Mouse (Mus musculus) ovary, postnatal 36 days (tissue): ENCODE results near the gene Dlg5.

ENCODE experiments used
- DNase-seq: peaks from one replicate; pipeline ENCODE4 v3.0.0; 2022; ENCODE audit warnings: low spot score, mixed read lengths

The Dlg5 gene

DNA sequence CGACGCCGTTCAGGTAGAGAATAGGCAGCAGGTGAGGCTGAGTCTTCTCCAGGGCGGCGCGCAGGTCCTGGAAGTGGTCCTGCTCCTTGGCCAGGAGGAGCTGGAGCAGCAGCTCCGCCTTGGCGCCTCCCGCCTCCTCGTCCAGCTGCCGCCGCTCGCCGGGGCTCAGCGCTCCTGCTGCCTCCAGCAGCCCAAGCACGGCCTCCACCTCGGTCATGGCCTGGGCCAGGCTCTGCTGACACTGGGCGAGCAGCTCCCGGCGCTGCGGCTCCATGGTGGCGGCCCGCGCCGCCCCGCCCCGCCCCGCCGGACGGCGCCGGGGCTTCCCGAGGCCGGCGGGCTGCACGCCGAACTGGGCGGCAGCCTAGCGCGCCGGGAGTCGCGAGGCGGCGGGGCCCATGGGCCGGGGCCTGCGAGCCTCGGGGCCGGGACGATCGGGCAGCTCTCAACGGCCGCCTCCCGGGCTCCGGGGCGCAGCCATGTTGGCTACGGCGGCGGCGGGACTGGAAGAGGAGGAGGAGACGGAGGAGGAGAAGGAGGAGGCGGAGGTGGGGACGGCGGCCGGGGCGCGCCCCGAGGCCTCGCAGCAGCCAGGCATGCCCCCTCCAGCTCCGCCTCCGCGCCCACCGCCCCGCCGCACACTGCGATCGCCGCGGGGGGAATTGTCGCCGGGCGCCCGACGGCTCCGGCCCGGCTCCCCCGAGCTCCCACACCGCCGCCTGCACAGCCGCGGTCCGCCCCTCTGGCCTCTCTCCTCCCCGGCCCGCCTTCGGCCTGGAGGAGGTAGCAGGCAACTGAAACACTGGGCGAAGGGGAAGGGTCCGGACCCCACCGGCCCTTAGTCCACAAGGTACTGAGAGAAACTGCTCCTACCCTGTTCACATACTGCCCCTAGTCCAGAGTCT is at the start of gene Dlg5:
Gene Dlg5 (minus strand): TSS at position 744 of the 905 bp plus-strand sequence.
- DNase-seq = peak; percentile 79

DNA sequence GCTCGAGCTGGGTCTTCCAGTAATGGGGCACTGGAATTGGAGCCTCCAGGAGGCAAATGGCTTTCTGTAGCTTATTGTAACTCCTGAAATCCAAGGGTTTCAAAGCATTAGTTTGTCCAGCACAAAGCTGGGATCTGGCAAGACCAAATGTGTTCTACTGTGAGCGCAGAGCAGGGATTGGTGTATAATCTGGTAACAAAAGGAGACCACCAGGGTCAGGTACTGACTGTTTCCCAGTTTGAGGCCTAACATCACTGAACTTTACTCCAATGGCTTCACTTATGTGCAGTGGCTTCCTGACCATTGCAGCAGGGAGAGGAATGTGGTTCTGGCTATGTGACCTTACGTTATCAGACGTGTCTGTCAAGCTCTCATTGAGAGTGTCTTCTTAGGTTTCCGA is 47.9 kb upstream of the Dlg5 start:
- no peak for DNase-seq

DNA sequence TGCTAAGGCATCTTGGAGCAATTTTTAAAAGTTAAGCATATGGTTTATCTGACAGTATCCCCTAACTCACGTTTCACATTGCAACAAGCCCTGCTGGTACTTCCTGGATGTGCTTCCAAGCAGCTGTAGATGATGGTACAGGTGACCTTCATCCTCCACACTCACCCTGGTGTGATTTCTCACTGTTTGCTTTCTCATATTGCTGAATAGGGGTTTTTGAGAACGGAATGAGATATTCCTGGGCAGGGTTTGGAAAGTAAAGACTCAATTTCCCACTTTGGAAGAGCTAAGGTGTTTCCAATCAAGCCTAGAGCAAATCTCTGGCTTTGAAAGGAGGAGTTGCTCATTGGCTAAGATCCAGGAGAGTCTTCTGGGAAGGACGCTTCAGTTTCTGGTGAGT is 47.2 kb upstream of the Dlg5 start, which contains the start of gene E330034G19Rik:
Gene E330034G19Rik (plus strand): TSS at position 301 of the 400 bp plus-strand sequence.
- DNase-seq = no peak

DNA sequence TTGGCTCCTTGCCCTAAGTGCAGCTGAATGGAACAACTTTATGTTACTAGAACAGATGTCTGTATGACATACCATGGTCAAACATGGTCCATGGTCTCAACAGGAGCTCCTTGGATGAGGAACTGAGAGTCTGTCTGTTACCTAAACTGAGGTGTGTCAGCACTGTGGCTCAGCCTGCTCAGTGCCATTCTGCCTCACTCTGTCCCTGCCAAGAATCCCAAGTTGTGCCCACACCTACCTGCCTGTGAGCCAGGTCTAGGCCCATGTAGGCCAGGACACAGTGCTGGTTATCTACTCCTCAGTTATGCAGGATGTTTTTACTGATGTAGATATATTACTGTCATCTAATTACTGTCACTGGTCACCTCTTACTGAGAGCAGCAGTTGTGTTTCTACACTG is 45.0 kb upstream of the Dlg5 start:
- no peak for DNase-seq

DNA sequence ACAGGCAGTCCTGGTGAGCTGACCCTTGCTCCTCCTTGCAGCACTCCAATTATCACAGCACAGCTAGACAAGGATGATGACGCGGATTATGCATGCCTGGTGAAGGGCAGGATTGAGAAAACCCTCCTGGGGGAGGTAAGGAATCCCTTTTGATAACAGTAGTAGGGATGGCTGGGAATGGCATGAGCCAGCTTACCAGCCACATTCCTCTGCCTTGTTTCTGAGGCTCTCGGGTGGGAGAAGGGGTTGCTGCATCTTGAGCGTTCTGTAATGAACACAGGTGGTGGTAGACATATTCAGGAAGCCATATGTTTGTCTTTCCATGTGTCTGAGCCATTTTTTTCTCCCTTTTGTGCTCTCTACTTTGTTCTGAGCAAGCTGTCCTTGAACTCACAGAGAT is 40.4 kb upstream of the Dlg5 start:
- no peak for DNase-seq

DNA sequence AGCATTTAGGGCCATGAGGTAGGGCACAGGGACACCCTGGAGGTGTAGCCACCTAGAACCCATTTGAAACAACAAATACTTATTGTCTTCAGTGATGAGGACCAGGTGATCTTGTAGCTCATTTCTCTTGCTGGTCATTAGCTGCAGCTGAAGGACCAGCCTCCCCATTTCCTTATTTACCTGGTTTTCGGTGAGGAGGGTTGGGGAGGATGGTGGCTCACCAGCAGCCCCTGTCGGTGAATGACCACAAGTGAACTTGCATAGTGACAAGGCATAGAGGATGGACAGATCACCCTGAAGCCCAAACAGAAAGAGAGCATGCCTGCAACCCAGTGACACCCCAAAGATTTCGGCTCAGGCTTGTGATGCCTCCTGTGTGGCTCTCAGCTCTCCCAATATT is 36.6 kb upstream of the Dlg5 start:
- DNase-seq = no peak

DNA sequence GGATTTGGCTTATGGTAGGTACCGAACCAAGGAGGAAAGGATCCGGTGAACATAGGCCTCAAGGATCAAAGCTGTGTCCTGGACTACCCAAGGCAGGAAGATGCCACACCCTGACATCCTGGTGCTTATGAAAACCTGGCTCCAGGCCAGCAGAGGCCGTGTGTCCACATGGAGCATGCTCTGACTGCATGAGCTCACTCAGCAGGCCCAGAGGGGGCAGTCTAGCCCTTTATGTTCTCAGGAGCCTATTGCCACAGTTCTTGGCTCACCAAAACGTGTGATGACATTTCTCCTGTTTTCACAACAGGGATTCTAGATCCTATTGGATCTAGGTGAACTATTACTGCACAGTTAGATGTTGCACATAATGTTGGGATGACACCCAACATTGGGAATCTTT is 35.6 kb upstream of the Dlg5 start:
- DNase-seq = no peak

DNA sequence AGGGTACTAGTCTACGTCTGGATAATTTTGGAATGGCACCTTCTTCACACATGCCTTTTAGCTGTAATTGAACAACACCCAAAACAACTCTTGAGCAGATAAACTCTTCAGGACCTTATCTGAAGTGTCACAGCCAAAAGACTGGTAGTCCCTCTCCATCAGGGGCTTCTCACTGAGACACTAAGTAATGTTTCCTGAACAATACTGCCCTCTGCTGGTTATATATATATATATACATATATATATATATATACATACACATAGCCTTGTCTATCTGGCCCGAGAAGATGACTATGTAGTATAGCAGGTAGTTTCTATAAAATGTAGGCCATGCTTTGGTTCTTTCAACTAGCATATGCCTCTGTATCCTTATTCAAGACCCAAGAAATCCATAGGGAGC is 29.8 kb upstream of the Dlg5 start:
- DNase-seq = no peak

DNA sequence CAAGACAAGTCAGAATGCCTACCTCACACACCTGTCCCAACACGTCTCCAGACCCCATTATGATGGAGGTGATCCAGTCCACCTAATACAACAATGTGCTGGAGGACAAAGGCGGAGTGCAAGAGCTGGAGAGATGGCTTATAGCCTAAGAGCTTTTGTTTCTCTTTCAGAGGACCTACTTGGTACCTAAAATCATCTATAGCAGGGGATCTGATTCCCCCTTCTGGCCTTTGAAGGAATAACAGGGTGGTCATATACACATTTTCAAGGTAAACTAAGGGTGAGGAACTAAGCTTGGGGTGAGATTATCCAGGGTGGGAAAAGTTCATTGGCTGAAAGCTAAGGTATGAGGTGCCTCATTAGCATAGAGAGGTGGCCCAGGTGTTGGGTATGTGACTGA is 27.9 kb upstream of the Dlg5 start:
- no peak for DNase-seq

DNA sequence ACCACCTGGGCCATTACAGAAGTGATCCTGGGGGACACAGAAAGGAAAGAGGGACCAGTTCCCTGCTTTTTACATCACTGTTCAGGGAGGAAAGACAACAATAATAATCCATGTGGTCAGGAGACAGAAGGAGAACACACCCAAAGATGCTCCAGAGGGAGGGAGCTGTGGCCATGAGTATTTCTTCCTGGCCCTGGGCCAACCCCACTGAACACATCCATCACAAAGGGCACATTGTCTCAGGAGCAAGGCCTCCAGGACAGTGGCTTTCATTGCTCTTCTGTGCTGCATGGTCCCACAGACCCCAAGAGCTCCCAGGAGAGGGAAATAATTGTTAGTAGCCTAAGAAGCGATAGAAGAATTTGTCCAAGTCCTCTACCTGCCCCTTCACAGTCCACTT is 23.9 kb upstream of the Dlg5 start:
- DNase-seq = no peak

DNA sequence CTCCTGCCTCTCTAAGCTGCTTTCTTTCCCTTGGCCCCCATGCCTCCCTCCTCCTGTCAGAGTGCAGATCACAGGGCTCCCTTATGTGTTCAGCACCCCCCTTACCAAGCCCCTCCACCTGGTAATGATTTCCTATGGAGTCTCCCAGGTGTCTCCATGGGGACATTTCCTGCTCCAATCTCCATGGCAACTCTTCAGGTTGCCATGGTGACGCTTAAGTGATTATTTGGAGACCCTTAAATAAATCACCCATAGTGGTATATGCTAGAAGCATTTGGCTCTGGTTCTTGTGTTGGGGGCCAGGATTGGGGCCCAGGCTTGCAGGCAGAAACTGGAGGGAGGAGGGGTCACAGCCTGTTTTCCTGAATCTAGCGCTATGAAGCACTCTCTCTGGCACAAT is 17.2 kb upstream of the Dlg5 start:
- no peak for DNase-seq

DNA sequence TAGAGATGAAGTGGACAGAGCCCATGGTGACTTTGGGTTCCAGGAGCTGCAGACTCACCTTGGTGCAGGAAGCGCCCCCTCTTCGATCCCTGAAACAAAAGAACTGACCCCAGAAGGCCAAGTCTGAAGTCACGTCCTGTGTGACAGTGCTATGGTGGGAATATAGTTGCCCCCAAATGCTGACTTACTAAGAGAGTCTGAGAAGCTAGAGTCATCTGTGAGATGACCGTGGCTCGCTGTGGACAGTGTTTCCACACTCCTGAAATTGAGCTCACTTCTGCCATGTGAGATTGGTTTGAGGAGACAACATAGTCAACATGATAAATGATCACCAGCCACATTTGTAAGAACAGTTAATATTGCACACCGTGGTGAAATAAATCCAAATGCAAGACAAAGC is 16.7 kb upstream of the Dlg5 start:
- DNase-seq = no peak

DNA sequence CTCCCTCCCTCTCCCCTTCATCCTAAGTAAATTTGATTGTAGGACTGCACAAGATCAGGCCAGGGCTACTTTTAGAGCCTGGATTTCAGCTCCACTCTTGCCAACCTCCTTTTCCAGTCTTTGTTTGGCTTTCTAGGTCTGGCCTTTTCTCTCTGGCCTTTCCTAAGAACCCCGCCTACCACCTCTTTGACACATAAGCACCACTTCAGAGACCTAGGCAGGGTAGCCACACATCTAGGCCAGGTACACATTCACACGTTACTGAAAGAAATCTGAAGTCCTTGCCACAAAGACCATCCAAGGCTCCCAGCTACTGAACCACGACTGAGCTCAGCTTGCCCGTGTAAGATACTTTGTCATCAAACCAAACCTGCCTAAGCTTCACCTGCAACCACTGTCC is 14.7 kb upstream of the Dlg5 start:
- no peak for DNase-seq

DNA sequence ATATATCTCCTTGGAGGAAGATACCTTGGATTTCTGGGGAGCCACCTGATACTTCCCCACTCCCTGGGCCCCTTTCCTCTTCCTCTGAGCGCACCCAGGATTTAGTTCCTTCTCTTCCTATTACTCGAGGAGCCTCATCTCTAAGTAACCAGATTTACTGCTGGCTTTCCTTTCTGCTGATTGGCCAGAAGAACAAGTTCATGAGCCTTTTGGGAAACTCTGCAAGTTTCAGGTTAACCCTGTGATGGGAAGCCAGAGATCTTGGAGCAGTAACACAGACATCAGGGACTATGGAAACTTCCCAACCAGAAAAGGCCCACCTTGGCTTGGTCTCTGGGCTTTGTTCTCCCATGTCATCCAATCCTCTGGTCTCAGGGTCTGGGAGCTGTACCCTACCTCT is 10.2 kb upstream of the Dlg5 start:
- no peak for DNase-seq

DNA sequence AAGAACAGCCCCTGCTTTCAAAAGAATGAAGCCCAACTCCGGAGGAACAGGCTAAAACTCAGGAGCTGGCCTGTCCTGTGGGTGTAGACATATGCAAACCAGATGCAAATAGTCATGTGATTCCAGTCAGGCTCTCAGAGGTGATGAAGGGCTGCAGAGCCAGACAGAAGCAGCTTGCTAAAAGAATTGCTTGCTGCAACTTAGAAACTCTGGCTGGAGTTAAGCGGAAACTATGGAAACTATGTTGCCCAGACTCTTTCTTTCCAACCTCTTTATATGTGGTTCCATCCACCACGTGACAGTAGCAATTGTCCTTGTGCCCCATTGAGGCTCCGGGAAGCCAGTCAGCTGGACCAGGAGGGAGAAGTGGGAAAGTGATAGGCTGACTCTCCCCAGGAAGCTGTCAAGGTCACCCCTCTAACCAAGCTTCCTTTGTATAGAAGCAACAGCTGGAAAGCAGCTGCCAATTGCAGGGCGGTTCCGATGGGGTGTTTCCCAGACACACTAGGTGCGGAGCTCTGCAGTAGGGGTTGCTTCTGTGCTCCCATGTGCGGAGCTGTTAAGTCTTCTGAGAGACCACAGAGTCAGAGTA is 8.0 kb upstream of the Dlg5 start:
- DNase-seq = no peak

DNA sequence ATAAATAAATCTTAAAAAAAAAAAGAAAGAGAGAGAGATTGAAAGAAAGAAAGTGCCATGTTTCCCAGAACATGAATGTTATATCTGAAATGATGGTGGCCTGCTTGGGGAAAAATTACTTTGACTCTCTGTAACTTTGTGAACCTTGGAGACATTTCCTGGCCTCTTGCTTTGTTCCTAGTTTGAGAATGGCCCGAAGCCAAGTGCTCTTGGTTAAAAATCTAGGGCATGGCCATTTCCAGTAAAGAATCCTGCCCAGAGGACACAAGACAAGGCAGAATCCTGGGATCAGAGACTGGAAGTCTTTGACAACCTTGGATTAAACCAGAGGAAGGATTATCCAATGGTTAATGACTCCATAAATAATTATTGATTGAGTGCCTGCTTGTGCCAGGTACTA is 5.6 kb upstream of the Dlg5 start:
- DNase-seq = no peak

DNA sequence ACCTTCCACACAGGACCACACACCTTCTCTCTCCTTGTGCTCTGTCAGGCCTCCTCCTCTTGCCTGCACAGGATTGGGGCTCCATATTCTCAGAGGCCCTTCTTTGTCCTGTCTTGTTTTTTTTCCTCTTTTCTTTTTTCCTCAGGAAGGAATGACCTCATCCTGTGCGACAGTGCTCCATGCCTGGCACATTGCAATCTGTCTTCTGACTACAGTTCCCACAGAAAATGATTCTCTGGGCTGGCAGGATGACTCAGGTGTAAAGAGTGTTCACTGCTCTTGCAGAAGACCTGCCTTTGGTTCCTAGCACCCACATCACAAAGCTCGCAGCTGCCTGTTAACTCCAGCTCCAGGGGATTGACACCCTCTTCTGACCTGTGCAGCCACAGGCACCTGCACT is 4.2 kb upstream of the Dlg5 start:
- DNase-seq = no peak

DNA sequence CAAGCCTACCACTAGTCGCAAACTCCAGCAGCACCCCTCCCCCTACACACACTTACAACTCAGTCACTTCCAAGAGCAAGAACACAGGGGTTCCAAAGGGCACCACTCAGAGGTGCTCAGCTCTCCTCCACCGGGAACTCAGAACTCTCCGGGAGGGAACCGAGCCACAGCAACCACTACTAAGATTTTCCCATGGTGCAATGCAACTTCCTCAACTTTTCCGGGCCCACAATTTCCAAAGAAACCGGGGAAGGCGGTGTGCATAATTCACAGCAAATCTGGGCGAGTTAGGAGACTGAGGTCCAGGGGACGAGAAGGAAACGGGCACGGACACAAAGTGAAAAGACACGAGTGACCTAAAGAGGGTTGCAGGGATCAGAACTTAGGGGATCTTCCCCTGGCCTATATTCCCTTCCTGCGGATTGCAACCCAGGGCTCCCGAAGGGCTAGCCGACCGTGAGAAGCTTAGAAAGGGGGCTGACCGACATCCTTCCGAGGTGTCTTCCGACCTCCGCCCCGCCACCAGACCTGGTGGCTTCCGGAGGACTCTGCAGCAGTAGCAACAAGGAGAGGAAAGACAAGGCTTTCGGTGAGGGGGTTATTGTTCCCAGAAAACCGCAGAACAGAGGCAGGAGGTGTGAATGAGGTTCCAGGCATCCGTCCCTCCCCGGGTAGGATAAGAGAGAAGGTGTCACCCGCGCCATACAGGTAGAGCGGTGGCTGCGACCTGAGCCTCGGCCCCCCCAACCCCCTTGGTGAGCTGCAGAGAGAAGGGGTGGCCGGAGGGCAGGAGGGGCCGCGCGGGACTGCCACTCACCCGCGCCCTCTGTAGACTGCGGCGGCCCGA is 1.2 kb downstream of the Dlg5 start:
- no peak for DNase-seq

DNA sequence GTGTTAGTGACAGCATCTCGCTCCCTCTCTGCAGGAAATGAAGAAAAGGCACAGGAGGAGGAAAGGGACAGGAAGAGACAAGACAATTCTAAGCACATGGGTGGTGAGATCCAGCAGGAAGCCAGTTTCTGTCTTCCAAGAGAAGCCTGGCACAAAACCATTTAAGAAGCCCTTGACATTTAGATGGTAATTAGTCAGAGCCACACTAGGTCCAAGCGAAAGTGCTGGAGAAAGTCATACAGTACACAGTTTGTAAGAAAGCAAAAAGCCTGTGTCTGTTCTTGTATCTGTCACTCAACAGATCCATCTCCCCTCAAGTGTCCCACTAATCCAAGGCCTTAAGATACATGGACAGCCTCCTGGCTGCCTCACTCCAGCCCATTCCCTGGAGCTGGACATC is 3.7 kb downstream of the Dlg5 start:
- no peak for DNase-seq

DNA sequence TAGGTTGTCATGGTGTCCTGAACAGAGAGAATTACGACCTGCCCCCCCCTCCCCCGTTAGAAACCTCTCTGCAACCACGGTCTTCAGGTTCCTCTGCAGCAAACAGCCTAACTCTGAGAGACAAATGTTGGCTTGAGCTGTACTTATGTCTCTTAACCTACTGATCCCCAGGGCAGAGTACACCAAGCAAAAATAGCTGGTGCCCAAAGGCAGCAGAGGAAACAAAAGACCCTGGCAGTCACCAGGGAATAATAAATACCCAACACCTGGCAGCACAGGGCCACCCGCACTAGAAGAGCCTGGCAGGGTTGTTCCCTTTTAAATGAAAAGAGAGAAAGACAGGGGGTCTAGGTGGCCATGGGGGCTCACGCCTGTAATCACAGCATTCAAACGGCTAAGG is 4.9 kb downstream of the Dlg5 start:
- DNase-seq = no peak

DNA sequence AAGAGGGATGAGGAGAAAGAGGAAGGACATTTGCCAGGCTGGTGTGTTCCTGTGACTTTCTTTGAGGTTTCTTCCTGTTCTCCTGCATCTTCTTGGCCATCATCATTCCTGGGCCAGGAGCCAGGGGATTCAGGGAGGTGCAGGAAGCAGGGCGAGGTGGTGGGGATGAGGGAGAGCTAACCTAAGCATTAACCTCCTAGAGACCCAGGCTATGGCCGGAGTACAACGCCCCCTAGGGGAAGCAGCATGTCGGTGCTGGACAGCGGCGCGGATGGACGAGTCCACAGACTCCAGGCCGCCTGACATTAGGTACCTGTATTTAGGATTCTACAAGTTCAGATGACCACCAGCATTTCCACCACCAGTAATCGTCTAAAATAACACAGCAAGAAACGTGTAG is 6.1 kb downstream of the Dlg5 start:
- no peak for DNase-seq

DNA sequence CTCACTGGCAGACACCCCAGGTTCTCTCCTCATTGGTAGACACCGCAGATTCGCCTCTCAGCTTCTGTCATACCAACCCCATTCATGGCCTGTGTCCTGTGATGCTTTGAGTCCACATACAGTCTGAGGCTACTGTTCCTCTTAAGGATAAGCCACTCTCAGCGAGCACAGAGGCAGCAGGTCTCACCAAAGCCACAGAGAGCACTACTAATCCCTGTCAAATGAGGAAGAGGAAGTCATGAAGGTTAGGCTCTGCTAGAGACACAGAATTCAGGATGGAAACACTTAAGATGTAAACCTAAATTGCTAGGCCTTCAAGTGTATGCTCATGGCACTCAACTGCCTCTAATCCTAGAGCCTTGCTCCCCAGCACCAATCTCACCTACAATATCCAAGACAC is 9.8 kb downstream of the Dlg5 start:
- DNase-seq = no peak

DNA sequence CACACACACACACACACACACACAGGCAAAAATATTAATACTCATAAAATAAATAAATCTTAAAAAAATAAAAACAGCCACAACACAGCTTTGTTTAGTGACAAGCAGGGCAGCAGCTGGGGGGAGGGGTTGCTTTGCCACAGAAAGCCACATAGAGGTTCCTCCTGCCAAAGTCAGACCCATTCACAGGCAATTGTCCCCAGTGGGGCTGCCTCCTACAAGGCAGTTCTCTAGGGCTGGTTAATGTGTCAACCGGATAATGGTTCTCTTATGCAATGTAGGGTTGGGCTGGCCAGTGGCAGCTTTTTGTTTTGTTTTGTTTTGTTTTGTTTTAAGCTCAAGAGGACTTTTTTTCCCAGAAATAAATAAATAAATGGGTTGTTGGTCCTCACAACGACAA is 11.3 kb downstream of the Dlg5 start:
- no peak for DNase-seq
